Mouse (Mus musculus) cerebellum, adult 11 months (tissue): ENCODE measurements around the gene Alg3.
A peak's percentile ranks its signal among the peaks of the same experiment; 100 is the strongest.

Source experiments
- DNase-seq: peaks from one replicate; pipeline ENCODE4 v3.0.0; 2022

Gene Alg3

DNA sequence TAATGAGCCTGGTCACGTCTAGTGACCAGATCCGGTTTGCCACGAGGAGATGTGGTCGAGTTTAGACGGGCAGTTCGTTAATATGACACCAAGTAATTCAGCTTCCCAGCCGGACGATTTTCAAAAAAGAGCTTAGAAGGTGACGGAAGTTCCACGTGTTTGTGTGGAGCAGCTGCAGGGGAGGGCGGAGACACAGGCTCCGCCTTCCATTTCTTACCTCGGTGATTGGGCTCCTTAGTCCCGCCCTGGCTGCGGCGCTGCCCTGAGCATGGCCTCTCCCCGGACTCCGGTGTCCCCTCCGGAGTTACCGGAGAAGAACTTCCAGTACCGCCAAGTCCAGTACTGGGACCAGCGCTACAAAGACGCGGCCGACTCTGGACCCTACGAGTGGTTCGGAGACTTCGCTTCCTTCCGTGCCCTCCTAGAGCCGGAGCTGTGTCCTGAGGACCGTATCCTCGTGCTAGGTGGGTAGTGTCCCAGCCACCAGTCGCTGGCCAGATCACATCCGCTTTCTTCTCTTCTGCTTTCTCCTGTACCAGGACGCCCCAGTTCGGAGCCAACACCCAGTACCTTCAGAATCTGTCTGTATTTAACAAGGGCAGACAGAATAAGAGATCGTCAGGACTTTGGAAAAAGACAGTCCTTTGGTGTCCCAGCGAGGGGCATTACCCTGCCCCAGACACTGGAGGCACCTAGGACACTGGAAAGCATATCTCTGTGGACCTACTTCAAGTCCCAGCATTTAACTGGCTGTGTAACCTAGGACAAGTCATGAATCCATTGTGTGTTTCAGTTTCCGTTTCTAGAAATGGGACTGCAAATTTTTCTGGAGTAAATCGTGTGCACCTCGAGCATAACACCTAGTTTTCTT is at the start of gene Alg3, which contains the start of the genes Eef1akmt4 and Gm49333:
Gene Alg3 (minus strand): TSS at position 379 of the 871 bp plus-strand sequence.
Gene Eef1akmt4 (plus strand): TSS at position 237 of the 871 bp plus-strand sequence.
Gene Gm49333 (plus strand): TSS at position 254 of the 871 bp plus-strand sequence.
- DNase-seq: peak; percentile 72

DNA sequence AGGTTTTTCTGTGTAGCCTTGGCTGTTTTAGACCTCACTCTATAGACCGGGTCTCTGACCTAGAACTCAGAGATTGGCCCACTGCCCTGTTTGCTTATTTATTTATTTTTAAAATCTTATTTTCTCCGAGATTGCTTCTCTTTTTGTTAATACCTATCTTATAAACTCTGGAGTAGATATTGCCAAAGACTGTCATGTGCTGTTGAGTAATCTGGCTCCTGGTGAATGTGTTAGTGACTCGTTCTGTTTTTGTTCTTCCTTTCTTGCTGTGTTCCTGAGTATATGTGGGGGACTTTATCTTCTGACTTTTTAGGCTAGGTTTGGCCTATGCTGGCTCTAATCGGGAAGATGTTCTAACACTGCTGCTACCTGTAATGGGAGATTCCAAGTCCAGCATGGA is 46.1 kb upstream of the Alg3 start:
- no peak for DNase-seq

DNA sequence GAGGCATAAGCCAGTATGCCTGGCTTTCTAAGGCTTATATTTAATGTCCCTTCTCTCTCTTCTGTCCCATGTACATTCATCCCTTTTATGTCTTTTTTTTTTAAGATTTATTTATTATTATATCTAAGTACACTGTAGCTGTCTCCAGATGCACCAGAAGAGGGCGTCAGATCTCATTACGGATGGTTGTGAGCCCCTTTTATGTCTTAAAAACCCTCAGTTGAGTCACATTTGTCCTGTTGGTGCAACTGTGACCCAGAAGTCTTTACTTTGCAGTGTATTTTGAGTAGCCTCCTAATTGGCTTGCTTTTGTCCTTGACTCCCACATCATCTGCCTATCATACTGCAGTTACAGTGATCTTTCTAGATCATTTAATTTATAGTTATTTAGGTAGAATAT is 41.8 kb upstream of the Alg3 start:
- DNase-seq: no peak

DNA sequence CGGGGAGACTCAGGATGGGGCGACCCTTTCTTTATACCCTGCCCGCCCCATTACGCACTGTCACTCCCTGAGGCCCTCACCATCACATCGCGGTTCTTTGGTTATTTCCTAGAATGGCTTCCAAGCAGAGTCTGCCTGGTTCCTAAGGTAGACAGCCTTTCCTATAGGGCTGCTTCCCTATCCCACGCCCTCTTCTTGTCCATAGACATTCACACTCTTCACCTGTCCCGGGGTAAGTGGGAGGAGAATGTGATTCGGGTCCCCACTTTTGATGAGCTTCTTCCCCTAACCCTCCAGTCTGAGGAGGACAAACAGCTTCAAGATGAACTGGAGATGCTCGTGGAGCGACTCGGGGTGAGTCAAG is 40.4 kb upstream of the Alg3 start:
- DNase-seq: no peak

DNA sequence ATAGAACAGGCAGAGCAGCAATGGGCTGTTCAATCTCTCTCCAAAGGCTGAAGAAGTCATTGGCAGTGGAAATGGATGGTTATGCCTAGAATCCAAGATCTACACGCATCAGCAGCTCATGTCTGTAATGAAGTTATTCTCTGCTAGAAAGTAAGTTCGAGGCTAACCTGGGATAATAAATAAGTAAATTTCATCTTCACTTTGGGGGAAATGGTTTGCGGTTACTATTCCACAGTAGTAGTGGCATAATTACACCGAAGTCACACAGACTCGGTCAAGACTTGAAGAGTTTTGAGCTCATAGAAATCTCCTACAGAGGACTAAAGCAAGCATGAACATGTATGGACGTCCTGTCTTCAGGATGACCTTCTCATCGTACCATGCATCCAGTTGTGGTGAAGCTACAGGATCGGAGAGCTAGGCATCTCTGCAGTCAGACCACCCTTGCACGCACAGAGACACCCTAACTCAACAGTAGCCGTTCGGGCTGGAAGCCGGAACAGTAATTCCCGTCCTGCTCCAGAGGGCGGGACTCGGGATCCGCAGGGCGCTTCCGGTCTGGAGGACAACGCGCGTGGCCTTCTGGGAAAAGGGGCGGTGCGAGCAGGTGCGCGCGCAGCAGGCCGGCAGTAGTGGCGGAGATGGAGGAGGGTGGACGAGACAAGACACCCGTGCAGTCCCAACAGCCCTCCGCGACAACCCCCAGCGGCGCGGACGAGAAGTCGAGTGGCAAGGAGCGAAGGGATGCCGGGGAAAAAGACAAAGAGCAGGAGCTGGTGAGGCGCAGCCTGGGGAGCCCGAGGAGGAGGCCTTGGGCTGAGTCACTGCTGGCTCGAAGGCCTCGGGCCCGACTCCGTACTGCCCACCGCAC is 39.8 kb upstream of the Alg3 start, which contains the start of gene Psmd2:
Gene Psmd2 (plus strand): TSS at position 577 of the 871 bp plus-strand sequence.
- DNase-seq: peak; percentile 95

DNA sequence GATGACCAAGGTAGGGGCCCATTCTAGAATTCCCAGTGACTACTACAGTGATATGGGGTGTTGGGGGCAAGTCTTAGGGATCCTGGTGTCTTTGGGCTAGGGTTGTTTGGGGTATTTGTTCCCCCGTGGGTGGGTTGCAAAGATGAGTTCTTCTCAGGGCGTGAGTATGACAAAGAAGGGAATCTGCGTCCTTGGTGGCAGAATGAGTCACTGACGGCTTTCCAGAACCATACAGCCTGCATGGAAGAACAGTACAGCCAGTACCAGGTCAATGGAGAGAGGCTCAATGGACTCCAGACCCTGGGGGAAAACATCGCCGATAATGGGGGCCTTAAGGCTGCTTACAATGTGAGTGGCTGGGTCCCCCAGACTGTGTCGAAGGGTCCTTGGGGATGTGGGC is 32.4 kb upstream of the Alg3 start:
- no peak for DNase-seq

DNA sequence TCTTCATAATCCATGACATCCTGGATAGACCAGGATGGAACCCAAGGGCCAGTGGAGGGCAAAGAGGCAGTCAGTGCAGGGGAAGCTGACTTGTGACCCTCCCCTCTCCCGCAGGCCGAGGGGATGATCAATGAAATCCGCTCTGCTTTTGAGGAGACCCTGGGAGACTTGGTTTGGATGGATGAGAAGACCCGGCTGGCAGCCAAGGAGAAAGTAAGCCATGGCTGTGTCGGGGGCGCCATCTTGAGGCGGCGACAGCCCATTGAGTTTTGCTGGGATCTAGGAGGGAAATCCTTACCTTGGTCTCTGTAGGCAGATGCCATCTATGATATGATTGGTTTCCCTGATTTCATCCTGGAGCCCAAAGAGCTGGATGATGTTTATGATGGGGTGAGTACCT is 30.6 kb upstream of the Alg3 start:
- peak; percentile 71 for DNase-seq

DNA sequence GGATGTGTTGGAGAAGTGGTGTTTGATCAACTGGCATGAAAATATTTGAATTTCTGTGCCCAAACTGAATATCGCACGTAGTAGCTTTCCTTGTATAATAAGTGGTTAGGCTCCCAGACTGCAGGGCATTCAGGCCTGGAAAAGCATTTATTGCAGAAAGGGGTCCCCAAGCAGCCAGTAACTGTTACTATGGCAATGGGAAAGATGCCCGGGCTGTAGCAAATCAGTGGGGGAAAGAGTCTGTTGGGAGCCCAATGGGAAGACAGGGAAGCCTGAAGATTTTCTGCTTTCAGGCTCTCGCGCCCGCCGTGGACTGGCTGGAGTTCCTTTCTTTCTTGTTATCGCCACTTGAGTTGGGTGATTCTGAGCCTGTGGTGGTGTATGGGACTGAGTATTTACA is 26.8 kb upstream of the Alg3 start:
- no peak for DNase-seq

DNA sequence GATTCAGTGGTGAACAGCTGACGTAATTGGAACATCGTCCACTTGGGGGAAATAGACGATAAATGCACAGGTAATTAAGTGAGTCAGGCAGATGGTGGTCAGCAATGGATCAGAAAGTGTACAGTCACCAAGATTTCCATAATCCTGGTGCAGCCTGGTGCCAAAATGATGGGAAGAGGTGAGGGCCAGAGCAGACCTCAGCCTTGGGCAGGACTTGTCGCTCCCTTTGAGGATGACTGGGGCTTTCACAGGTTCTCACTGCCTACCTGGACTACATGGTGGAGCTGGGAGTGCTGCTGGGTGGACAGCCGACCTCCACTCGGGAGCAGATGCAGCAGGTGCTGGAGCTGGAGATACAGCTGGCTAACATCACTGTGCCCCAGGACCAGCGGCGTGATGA is 25.9 kb upstream of the Alg3 start:
- no peak for DNase-seq

DNA sequence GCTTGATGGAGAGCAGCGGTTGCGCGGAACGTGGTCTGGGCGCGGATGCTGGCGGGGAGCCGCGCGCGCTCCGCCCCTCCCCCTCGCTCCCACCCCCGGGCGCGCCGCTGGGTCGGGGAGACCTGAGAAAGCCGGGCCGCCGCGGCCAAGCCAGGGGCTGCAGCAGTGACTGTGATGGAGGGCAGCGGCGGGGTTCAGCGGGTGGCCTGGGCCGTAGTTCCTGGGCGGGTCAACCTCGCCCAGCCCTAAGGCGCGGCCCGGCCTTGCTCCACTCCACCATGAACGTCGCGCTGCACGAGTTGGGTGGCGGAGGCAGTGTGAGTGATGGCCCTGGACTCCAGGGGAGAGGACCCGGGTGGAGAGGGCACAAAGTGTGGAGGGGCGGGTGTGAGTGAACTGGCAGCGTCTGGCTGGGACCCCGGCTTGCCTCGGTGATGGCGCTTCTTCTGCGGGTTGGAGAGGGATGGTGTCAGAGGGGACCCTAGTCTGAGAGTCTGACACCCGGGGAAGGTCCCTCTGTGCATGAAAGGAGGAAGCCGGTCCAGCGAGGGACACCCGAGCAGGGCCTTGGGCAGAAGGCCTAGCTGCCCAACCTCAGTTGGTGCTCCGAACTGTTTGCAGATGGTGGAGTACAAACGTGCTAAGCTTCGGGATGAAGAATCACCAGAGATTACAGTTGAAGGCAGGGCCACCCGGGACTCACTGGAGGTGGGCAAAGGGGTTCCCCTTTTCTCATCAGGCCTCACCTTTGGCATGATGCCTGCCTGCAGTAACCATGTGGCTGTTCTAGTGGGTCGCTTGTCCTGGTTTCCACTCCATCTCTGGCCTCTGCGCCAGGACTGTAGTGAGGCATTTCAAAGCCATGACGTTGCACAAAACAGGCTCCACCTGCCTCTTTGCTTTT is 18.4 kb upstream of the Alg3 start, which contains the start of gene Ece2:
Gene Ece2 (plus strand): TSS at position 98 of the 904 bp plus-strand sequence.
- peak; percentile 59 for DNase-seq

DNA sequence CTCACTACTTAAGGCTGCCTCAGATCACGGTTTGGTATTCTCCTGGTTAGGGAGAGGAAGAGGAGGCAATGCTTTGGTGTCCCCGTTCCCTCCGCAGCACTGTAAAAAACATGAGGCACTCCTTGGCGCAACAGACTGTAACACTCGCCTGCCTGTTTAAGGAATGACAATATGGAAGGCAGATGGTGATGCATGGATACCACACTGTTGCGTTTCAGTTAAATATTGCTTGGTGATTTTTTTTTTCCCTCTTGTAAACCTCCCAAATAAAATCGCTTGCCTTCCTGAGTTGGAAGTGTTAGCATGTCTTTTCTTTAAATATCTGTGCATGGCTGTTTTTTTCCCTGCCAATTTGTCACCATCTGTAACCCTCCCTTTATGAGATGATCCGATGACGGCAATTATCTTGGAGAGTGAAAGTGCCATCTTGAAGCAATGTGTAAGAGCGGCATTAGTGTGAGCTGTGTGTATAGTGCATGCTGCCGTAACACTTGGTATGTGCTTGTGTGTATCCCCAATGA is 17.4 kb upstream of the Alg3 start:
- no peak for DNase-seq

DNA sequence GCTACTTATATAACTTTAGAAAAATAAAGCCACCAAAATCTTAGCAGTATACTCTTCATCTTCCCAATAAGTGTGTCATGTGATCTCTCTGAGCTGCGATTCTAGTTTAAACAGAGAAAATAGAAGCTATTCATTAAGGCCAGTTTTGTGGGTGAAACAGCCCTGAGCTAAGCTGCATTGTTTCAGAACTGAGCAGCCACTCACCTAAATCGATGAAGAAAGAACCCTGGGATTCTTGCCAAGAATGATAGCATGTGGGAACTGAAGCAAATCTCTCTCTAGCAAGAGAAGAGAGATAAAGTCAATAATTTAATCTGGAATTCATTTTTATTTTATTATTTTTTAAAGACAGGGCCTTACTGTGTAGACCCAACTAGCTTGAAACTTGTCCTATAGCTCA is 11.7 kb upstream of the Alg3 start:
- DNase-seq: no peak

DNA sequence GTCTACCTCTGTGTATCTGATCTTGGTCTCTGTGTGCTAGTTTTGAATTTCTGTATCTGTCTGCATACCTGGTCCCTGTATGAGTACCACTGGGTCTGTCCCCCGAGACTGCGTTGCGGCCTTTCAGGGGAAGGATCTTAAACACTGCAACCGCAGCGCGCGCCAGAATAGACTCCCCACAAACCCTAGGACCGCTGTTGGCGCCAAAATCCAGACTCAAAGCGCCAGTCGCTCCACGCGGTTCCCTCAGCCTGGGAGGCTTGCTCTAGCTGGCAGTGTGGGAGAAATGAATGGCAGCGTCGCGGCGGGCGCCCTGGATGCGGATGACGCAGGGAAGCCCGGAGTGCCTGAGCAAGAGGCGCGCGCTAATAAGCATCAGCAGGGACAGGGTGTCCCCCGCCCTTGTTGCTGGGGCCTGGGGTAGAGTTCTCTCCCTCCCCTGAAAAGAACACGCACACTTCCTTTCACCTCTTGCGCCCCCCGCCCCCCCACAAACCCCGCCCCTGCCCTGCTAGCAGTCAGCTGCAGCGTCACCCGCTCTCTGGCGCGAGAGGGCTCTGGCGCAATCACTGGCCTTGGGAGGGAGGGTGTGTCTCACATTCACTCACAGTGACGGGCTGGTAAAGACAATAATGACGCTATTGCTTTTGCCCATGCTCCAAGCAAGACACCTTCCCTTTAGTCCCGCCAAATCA is 10.6 kb upstream of the Alg3 start:
- peak; percentile 72 for DNase-seq

DNA sequence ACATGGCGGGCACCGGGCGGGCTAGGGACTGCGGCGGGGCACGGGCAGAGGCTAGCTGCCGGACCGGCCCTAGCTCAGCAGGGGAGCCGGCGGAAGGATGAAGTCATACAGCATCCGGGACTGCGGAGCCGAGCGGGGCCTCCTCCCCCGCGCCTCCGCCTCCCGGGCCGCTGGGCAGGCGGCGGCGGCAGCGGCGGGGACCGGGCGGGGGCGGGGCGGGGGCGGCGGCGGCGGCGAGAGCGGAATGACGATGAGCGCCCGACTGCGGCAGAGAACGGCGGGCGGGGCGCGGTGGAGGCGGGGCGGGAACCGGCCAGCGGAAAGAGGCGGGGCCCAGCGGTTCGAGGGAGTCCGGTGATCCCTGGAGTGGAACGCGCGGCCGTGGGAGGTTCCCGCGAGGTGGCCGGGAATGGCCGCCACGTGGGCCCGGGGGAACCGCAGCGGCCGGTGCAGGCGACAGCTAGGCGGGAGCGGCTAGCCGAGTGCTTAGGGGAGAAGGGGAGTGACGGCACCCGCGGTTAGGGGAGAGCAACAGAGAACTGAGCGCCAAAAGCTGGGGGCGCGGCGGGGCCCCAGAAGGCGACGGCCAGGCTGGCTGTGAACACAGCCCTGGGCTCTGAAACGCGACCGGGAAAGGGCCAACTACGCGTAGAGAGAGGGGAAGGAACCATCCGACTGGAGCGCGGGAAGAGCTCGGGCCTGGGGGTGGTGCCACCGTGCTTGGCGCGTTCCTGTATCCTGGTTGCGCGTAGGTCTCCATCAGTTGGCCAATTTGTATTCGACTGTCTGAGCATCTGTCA is 9.9 kb upstream of the Alg3 start, which contains the start of gene Camk2n2:
Gene Camk2n2 (minus strand): TSS at position 97 of the 800 bp plus-strand sequence.
- peak; percentile 82 for DNase-seq

DNA sequence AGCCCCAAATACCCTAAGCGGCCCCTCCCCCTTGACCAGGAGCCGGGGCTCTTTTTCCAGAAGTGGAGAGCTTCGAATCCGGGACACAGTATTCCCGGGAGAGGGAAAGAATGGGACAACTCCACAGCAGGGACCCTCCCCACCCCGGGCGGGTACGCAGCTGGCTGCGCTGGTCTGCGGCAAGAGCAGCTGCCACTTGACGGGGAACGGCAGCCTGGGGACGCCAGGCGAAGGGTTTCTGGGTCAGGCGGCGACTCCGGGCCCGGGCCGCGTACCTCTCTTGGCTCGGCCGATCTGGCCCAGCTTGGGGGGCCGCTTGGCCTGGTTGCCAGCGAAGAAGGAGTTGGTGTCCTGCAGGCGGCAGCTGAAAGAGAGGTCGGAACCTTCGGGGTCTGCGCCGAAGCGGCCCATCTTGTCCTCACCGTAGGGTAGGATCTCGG is 9.2 kb upstream of the Alg3 start:
- DNase-seq: no peak

DNA sequence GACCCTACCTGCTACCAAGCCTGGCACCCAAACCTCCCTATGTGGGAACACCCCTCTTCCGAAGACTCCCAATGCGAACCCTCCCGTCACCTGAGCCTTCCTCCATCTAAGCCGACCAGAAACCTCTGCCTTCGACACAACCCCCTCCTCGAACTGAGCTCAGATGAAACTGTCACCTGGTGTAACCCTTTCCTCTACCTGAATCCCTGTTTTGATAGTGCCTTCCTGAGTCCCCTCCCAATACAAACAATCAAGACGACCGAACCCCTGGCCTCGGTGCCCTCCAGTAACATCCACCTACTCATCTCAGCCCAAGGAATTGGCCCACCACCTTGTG is 8.8 kb upstream of the Alg3 start:
- DNase-seq: peak; percentile 43

DNA sequence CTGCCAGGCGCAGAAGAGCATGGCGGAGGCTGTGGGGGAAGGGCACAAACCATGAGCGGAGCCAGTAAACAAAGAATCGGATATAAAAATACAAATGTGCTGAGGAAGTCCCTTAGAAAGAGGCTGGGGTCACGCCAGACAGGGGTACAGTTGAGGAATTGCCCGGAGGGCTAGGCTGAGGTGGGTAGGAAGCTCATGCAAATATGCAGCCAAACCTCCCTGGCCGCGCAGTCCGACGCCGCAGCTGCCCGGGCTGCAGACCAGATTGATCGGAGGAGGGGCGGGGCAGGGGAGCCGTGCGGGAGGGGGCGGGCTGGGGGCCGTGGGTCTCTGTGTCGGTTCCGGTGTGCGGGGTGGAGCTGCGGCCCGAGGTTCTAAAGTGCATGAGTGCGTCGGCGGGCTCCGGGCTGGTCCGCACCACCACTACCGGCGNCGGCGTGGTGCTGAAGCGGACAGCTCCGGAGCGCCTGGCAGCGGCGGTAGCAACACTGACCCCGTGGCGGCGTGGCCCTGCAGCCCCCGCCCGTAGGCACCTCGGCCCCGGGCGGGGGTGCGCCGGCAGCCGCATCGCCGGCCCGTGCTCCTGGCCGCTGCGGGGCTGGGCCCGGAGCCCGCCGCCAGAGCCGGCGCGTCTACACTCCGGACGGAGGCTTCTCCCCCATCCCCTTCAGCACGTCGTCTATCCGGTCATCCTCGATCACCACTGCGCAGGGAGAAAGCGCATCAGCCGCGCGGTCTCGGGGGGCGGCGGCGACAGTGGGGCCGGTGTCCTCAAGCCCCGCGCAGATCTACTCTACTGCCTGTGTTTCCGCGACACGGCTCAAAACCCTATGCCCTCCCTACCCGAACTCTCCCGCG is 8.2 kb upstream of the Alg3 start:
- peak; percentile 32 for DNase-seq

DNA sequence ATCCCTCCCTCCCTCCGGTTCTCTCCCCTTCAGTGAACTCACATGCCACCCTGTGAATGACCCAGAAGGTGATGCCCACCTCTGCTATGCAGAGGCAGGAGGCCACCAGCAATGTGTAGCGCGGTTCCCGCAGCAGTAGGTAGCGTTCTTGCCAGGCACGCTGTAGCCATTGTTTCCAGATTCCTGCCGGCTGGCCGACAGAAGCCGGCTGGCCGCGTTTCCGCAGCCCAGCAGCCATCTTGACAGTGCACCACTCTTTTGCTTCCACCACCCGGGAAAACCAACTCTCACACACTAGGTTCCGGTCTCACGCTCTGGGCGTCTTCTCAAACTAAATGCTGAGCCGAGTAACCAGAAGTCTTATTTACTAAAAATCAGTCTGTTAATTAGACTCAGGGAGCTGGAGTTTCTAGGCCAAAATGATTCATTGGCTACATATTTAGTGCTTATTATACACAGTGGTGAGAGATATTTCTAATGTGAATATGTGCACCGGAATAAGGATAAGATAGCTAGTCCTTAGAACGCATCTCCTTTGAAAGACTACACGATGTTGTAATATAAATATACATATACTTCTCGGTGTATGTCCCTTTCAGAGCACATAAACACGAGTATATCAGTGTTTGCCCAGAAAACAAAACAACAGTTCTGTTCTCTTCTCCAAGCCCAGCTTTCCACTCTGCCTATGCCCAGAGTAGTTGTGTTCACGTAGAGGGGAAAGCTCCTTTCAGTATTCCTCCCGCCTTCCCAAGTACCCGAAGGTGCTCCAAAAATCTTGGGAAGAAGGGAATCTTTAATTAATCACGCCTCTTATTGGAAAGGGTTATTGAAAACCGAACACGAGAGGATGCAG is 806 bp downstream of the Alg3 start:
- DNase-seq: peak; percentile 70

DNA sequence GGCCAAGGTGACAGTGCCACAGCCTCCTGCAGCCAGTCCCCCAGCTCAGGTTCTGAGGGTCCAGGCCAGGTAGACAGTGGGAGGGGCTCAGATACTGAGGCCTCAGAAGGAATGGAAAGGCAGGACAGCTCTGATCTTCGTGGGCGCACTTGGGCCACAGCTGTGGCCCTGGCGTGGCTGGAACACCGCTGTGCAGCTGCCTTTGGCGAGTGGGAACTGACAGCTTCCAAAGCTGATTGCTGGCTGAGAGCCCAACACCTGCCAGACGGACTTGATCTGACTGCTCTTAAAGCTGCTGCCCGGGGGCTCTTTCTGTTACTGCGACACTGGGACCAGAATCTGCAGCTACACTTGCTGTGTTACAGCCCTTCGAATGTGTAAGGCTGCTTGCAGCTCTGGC is 6.8 kb downstream of the Alg3 start:
- DNase-seq: no peak
